Mouse (Mus musculus) common myeloid progenitor, adult 5-6 weeks (primary cell): ENCODE results near the gene Cfap298. TPM values are rescaled to one million over a fixed set of nuclear protein-coding genes. Genes with fewer than 3 reads are reported as not detected.

Experiments
- ATAC-seq: replicated peaks from 2 replicates; pipeline ENCODE4 v1.8.0; 2016; ENCODE audit warnings: low read depth, mild to moderate bottlenecking, moderate TSS enrichment, inconsistent platforms; ENCODE audit not compliant: poor library complexity, severe bottlenecking
- total RNA-seq: library from RNA; stranded (forward); fragments of 200-1000, 187-1606 nt; gene quantifications from 2 replicates; pipeline ENCODE4 v1.2.3, GENCODE M21; 2017

Cfap298 gene
- total RNA-seq, 1 experiment from 2014 or later, result 72.0 TPM

GRCm38 (mm10) chr16:90917156-90917555, 17.8 kb downstream of the Cfap298 start:
- no peak for ATAC-seq

GRCm38 (mm10) chr16:90916040-90916481, 18.9 kb downstream of the Cfap298 start:
- ATAC-seq, result peak; percentile 48

DNA sequence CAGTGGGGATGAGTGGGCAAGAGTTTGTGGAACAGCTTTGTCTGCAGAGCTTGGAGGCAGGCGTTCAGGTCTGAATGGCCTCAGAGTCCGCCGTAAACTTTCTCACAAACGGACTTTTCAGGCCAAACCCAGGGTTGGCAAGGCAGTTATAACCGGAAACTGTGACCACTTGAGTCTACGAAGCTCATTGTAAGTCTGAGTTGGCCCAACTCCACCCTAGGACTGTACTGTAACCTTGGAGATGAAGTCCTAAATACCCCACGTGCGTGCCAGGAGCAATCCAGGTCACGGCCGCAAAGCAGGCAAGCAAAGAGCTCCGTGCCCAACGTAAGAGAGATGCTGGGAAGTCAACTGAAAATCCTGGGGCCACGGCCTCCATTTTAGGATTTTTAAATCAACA, 23.1 kb downstream of the Cfap298 start:
- no peak for ATAC-seq

GRCm38 (mm10) chr16:90910855-90911533, 23.9 kb downstream of the Cfap298 start:
- ATAC-seq, result no peak

DNA sequence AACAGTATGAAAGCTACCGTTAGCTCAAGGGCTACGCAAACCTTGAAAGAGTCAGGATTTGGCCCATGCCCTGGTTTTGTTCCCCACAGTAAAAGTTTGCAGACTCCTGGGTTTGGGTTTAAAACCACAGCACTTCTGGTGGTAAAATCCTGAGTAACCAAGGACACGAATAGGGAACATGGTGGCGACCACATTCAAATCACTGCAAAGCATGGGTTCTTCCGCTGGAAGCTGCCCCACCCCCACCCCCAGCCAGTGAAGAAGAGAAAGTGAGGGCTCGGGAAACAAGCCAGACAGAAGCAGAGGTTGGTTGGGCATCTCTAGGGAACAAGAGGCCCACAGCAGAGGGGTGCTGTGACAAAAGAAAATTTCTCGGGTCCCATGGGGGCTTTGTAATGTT, 27.7 kb downstream of the Cfap298 start:
- ATAC-seq, result no peak

GRCm38 (mm10) chr16:90903300-90903699, 31.6 kb downstream of the Cfap298 start:
- ATAC-seq, result no peak

DNA sequence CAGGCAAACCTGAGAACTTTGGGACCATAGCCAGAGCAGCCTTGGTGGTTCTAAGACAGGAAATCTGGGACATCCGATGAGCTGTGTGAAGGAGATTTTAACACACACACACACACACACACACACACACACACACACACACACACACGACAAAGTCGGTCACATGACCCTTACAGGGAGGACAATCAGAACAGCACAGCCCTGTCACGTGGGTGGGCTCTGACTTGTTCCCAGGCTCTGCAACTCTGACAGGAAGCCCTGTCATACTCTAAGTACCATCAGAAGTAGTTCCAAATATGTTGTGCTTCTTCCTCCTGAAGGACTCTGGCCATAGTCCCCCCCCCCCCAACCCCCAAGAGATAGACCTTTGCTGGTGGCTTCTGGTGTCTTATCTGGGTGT, 33.5 kb downstream of the Cfap298 start:
- no peak for ATAC-seq

- no peak for ATAC-seq
These were observed 35.4 kb downstream of the Cfap298 start for GRCm38 (mm10) chr16:90899498-90899897.

DNA sequence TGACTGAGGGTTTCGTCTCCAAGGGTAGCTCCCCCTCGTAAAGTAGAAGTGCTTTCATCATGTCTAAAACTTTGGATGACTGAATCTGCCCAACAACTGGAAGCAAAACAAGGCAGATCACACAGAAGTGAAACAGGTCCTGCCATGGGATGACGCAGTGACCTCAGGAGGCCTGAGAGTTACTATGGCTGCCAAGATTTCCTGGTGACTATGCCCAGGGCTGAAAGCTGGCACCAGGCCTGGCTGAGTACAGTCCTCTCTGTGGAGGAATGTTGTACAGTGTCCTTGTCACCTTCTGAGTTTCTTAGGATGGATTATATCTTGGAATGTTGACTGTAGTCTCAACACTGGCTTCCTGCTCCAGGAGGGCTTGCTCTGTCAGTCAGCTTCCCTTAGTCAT, 37.3 kb downstream of the Cfap298 start:
- no peak for ATAC-seq

DNA sequence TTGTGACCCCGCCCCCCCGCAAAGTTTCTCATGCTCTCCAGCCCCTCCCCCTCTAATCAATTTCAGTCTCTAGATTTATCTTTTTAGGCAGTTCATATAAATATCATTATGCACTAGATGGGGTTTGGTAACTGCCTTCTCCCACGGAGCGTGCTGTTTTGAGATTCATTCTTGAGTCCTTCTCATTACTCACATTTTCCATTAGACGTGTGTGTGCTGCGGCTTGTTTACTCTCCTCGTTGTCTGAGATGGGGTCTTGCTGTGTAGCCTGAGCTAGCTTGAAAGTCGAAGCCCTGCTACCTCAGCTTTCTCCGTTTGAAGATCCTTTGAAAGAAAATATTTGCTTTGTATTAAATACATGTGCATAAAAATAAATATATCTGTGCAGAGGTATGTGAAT, 41.1 kb downstream of the Cfap298 start:
- no peak for ATAC-seq

DNA sequence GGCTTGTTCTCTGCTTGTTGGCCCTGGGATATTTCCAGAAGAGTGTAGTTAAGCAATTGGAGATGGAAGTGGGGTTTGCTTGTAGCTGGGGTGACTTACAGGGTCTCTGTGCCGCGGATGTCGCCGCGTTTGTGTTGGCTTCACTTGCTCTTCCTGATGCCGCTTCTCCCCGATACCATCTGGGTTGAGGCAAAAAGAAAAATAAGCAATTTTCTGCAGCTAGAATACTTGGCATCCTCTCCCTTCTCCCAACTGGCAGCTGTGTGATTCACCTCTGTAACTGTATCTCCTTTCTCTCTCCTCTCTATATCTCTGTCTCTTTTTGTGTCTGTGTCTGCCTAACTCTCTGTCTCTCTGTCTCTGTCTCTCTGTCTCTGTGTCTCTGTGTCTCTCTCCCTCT, 41.9 kb downstream of the Cfap298 start:
- ATAC-seq, result no peak

- ATAC-seq, result no peak
These were observed 42.8 kb downstream of the Cfap298 start for GRCm38 (mm10) chr16:90892081-90892480.

DNA sequence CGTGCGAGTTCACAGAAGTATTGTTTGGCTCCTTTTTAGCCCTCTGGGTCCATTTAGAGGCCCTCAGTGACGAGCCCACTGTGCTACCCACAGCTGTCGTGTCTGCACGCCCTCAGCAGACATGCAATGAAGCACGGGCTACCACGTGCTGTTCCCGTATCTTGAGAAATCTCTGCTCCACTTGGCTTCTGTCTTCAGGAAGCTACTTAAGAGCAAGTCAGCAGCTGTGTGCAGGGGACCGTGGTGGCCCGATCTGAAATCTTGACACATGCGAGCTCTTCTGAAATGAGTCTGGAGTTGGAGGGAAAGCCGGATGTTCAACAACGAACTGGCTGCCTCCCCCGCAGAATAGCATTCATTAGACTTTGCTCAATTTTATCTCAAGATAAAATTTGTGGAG, 43.3 kb downstream of the Cfap298 start:
- 0 out of 2 replicates have a peak, but pooled peaks have one; percentile 11 for ATAC-seq

GRCm38 (mm10) chr16:90890683-90891082, 44.2 kb downstream of the Cfap298 start:
- ATAC-seq, result no peak

DNA sequence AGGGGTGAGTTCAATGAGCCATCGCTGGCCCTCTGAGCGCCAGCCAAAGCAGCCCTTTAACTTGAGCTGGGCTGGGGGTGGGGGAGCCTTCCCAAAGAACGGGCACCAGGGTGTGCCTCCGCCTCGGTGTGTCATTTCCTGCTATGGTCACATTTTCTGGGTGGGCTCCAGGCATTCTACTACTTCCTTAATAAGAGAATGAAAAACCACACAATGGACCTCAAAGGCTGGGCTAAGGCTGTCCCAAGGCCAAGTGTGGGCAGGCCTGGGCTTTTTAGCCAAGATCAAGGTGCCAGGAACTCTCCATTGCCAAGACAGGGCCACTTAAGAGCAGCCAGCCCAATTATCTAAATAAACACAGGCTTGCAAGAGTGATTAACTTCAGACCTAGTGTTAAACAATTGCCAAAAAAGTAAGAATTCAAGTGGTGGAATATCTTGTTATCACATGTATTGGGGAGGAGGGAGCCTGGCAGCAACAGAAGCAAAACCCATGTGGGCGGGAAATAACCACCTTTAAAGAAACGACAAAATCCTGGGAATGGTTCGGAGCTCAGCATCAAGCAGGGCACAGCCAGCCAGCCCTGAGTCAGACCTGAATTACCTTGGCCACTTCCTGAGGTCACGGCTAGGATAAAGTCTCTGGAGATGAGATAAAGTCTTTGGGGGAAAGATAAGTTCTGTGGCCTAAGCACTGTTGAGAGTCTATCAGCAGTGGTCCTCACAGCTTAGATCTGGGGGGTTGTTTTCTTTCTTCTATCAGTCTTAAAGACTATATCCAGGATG, 48.9 kb downstream of the Cfap298 start:
- ATAC-seq, result peak; percentile 77

GRCm38 (mm10) chr16:90885351-90885750, 49.6 kb downstream of the Cfap298 start:
- peak; percentile 46 for ATAC-seq

DNA sequence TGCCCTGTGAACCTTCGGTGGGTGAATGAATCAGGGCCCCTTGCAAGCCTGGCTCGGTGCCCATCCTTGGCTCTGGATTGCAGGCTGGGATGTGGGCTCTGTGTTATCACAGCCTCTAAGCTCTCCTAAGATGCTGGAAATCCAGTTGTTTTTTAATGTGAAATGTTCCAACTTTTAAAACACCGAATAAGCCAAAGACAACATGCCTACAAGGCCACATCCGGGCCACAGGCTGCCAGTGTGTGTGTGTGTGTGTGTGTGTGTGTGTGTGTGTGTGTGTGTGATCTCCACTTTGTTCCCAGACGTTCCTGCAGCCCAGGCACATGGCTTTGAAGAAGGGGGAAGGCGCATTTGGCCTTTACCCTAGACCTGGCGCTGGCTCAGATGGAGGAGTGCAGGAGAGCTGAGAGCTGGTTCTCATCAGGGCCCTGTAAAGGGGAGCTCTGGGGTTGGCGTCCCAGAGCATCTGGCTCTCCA, 52.4 kb downstream of the Cfap298 start:
- ATAC-seq, result no peak

DNA sequence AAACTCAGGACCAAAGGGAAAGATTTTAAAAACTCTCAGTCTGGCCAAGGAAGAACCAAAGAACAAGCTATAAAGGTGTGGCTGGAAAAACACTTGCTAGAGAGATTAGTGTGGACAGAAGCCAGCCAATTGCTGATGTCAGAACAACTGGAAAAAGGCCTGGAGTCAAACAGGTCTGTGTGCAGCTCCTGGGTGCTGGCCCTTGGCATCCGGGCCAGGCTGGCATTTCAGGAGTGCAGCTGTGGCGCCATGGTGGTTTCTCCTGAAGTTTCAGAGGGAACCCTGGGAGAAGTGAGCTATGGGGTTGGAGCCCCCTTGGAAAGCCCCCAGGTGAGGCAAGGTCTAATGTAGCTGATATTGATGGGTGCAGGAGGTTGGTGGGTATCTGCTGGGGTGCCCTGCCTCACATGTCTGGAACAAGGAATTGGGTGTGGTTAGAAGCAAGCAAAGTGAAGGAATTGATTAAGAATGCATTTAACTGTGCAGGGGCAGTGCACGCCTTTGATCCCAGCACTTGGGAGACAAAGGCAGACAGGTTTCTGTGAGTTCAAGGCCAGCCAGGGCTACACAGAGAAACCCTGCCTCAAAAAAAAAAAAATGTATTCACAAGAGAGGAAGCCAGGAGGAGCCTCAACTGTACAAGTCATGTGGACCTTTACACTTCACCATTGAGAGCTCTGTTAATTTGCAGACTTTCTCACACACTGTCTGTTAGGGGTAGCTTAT, 56.6 kb downstream of the Cfap298 start:
- ATAC-seq, result no peak
